Mouse (Mus musculus): Measurements from ENCODE around the gene Tbx19. TPM values are rescaled to one million over a fixed set of nuclear protein-coding genes. Genes with fewer than 3 reads are reported as not detected.

Gene Tbx19
- polyA plus RNA-seq, 2 experiments, result 0.04 to 0.13 TPM

GRCm38 (mm10) chr1:165190571-165191273 lies 30.1 kb upstream of the Tbx19 start:
- no peaks in the 10 kb centered on the region for H3K36me3 ChIP-seq (replicated peaks; ENCODE audit: control insufficient read depth, insufficient read depth, low read depth)
- ATAC-seq (ENCODE audit: insufficient read depth), result no peak
- H3K27ac ChIP-seq, result no peak overlapping the region
- no peak for TF ChIP-seq CTCF (IDR thresholded peaks at IDR 0.05; ENCODE audit: low read depth)
- TF ChIP-seq EP300 (IDR thresholded peaks at IDR 0.05; ENCODE audit: low read depth), result no peak
- no peaks in the 10 kb centered on the region for H3K27me3 ChIP-seq (ENCODE audit: control insufficient read depth, insufficient read depth, low read length)
- 73% methylated on average over 10 of the region's 10 CpGs for WGBS (ENCODE audit: insufficient replicate concordance)
- no peak overlapping the region for H3K9ac ChIP-seq (replicated peaks)
- H3K4me1 ChIP-seq (replicated peaks; ENCODE audit: control insufficient read depth in 2 of 2, insufficient read depth in 2 of 2, low read length in 1 of 2), result peaks cover 12 to 25% of the 10 kb centered on the region in 2 experiments
- H3K4me2 ChIP-seq (ENCODE audit: low read depth), result no peak overlapping the region
- DNase-seq (ENCODE audit: low read depth in 3 of 3, low spot score in 3 of 3), result no peak
- no peak overlapping the region for H3K4me3 ChIP-seq (ENCODE audit: insufficient read depth in 1 of 2, low read depth in 2 of 2, low read length in 2 of 2)
- no peaks in the 10 kb centered on the region for H3K9me3 ChIP-seq (ENCODE audit: control insufficient read depth, low read length)

DNA sequence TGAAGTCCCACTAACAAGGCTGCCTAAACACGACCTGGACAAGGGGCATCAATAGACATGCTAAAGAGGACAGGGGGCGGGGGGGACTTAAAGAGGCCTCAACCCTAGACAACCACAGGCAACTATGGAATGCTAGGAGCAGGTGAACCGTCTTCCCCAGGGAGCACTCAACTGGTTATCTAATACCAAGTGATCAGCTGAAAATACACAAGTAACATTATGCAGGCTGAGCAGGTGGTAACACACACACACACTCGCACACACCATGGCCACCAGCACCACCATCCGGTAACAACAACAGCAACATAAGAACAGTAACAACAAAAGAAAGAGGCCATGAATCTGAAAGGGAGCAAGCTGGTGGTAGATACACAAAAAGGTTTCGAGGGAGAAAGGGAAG lies 29.5 kb upstream of the Tbx19 start:
- no peaks in the 10 kb centered on the region for H3K36me3 ChIP-seq (replicated peaks; ENCODE audit: control insufficient read depth, insufficient read depth, low read depth)

GRCm38 (mm10) chr1:165188806-165189580 lies 28.4 kb upstream of the Tbx19 start:
- no peak overlapping the region for H3K4me2 ChIP-seq (ENCODE audit: low read depth)
- H3K9ac ChIP-seq (replicated peaks), result no peak overlapping the region
- TF ChIP-seq EP300 (IDR thresholded peaks at IDR 0.05; ENCODE audit: low read depth), result no peak
- no peak for TF ChIP-seq CTCF (IDR thresholded peaks at IDR 0.05; ENCODE audit: low read depth)
- no peaks in the 10 kb centered on the region for H3K9me3 ChIP-seq (ENCODE audit: control insufficient read depth, low read length)
- no peaks in the 10 kb centered on the region for H3K36me3 ChIP-seq (replicated peaks; ENCODE audit: control insufficient read depth, insufficient read depth, low read depth)
- H3K4me1 ChIP-seq (replicated peaks; ENCODE audit: control insufficient read depth in 2 of 2, insufficient read depth in 2 of 2, low read length in 1 of 2), result peaks cover 6 to 13% of the 10 kb centered on the region in 2 experiments
- DNase-seq (ENCODE audit: low read depth in 3 of 3, low spot score in 3 of 3) (no peak), ATAC-seq (ENCODE audit: insufficient read depth) (no peak)
- WGBS (ENCODE audit: insufficient replicate concordance), result 49% methylated on average over 10 of the region's 10 CpGs
- no peak overlapping the region for H3K4me3 ChIP-seq (ENCODE audit: insufficient read depth in 1 of 2, low read depth in 2 of 2, low read length in 2 of 2)
- H3K27me3 ChIP-seq (ENCODE audit: control insufficient read depth, insufficient read depth, low read length), result no peaks in the 10 kb centered on the region
- no peak overlapping the region for H3K27ac ChIP-seq

More for the DNA sequence above, 29.5 kb upstream of the Tbx19 start:
- WGBS (ENCODE audit: insufficient replicate concordance), result 65% methylated on average over 6 of the region's 6 CpGs
- Histone ChIP-seq H3K4me1 (replicated peaks; ENCODE audit: control insufficient read depth in 2 of 2, insufficient read depth in 2 of 2, low read length in 1 of 2) (peaks cover 11 to 19% of the 10 kb centered on the region in 2 experiments), H3K27me3 (ENCODE audit: control insufficient read depth, insufficient read depth, low read length) (no peaks in the 10 kb centered on the region), H3K4me2 (ENCODE audit: low read depth) (no peak overlapping the region), H3K9ac (replicated peaks) (no peak overlapping the region), H3K9me3 (ENCODE audit: control insufficient read depth, low read length) (no peaks in the 10 kb centered on the region), H3K4me3 (ENCODE audit: insufficient read depth in 1 of 2, low read depth in 2 of 2, low read length in 2 of 2) (no peak overlapping the region), H3K27ac (no peak overlapping the region)
- ATAC-seq (ENCODE audit: insufficient read depth) (no peak), DNase-seq (ENCODE audit: low read depth in 3 of 3, low spot score in 3 of 3) (no peak)
- TF ChIP-seq EP300 (IDR thresholded peaks at IDR 0.05; ENCODE audit: low read depth), result no peak
- TF ChIP-seq CTCF (IDR thresholded peaks at IDR 0.05; ENCODE audit: low read depth), result no peak

- Histone ChIP-seq H3K9me3 (ENCODE audit: control insufficient read depth, low read length) (no peaks in the 10 kb centered on the region), H3K4me2 (ENCODE audit: low read depth) (no peak overlapping the region), H3K36me3 (replicated peaks; ENCODE audit: control insufficient read depth, insufficient read depth, low read depth) (no peaks in the 10 kb centered on the region), H3K4me3 (ENCODE audit: insufficient read depth in 1 of 2, low read depth in 2 of 2, low read length in 2 of 2) (no peak overlapping the region), H3K27me3 (ENCODE audit: control insufficient read depth, insufficient read depth, low read length) (no peaks in the 10 kb centered on the region), H3K27ac (no peak overlapping the region), H3K4me1 (replicated peaks; ENCODE audit: control insufficient read depth in 2 of 2, insufficient read depth in 2 of 2, low read length in 1 of 2) (peaks cover 0 to 6% of the 10 kb centered on the region in 2 experiments; a peak in 2 of 4 replicates), H3K9ac (replicated peaks) (no peak overlapping the region)
- DNase-seq (ENCODE audit: low read depth in 3 of 3, low spot score in 3 of 3) (no peak), ATAC-seq (ENCODE audit: insufficient read depth) (no peak)
- 49% methylated on average over 5 of the region's 5 CpGs for WGBS (ENCODE audit: insufficient replicate concordance)
- TF ChIP-seq CTCF (IDR thresholded peaks at IDR 0.05; ENCODE audit: low read depth) (no peak), EP300 (IDR thresholded peaks at IDR 0.05; ENCODE audit: low read depth) (no peak)
These were observed 26.8 kb upstream of the Tbx19 start for GRCm38 (mm10) chr1:165187357-165187756.

GRCm38 (mm10) chr1:165186491-165186890 lies 25.9 kb upstream of the Tbx19 start:
- no peak for TF ChIP-seq EP300 (IDR thresholded peaks at IDR 0.05; ENCODE audit: low read depth)
- TF ChIP-seq CTCF (IDR thresholded peaks at IDR 0.05; ENCODE audit: low read depth), result no peak
- WGBS (ENCODE audit: insufficient replicate concordance), result 72% methylated on average over 12 of the region's 12 CpGs
- Histone ChIP-seq H3K9ac (replicated peaks) (no peak overlapping the region), H3K27me3 (ENCODE audit: control insufficient read depth, insufficient read depth, low read length) (no peaks in the 10 kb centered on the region), H3K27ac (no peak overlapping the region), H3K9me3 (ENCODE audit: control insufficient read depth, low read length) (no peaks in the 10 kb centered on the region), H3K4me2 (ENCODE audit: low read depth) (no peak overlapping the region), H3K36me3 (replicated peaks; ENCODE audit: control insufficient read depth, insufficient read depth, low read depth) (no peaks in the 10 kb centered on the region), H3K4me3 (ENCODE audit: insufficient read depth in 1 of 2, low read depth in 2 of 2, low read length in 2 of 2) (no peak overlapping the region), H3K4me1 (replicated peaks; ENCODE audit: control insufficient read depth in 2 of 2, insufficient read depth in 2 of 2, low read length in 1 of 2) (peaks cover 0 to 6% of the 10 kb centered on the region in 2 experiments; a peak in 2 of 4 replicates)
- ATAC-seq (ENCODE audit: insufficient read depth) (no peak), DNase-seq (ENCODE audit: low read depth in 3 of 3, low spot score in 3 of 3) (no peak)

All from liver, embryonic 14.5 days (tissue).